Mouse (Mus musculus) megakaryocyte, embryonic 14.5 days (primary cell): Measurements from ENCODE around the gene Gabrr2.

Source experiments
- FLI1 ChIP-seq: IDR thresholded peaks from 2 replicates; pipeline ENCODE4 v1.6.1; 2012; ENCODE audit warnings: low read length, inconsistent platforms, mixed read lengths
- GATA1 ChIP-seq: IDR thresholded peaks from 3 replicates; pipeline ENCODE4 v1.6.1; 2012; ENCODE audit warnings: mixed read lengths, low read length, inconsistent platforms, borderline replicate concordance

- TF ChIP-seq GATA1 (no peak), FLI1 (no peak)
These were observed 13.2 kb upstream of the Gabrr2 start for GRCm38 (mm10) chr4:33049601-33050000.
